ENCODE assay signal across 27 mouse cellular contexts in genomic region chr12:86149087-86149486, GRCm38 (mm10).
DNase-seq lines count a peak whose midpoint lies in the region; ATAC-seq and TF ChIP-seq lines count a peak whose summit lies in the region.
"Had no signal": no experiment of that assay in that cellular context is flagged by ENCODE, and none has a peak within 500 bp of the region (broad histone marks: within the 10 kb centered on the region; RNA-seq: fewer than 3 reads in every experiment).

No protein-coding gene starts in this region.

- H3K4me1 ChIP-seq in intestine, postnatal 0 days (replicated peaks; ENCODE audit: control insufficient read depth, insufficient read depth, low read length) = no peaks in the 10 kb centered on the region
- H3K4me1 ChIP-seq in intestine, embryonic 16.5 days (ENCODE audit: control insufficient read depth, insufficient read depth, low read length) = no peaks in the 10 kb centered on the region
- no peaks in the 10 kb centered on the region for H3K4me1 ChIP-seq in liver, postnatal 0 days (ENCODE audit: insufficient read depth)
- peaks cover 10% of the 10 kb centered on the region; the same call in 1 of the 2 replicates for H3K4me1 ChIP-seq in liver, embryonic 12.5 days

- no peaks in the 10 kb centered on the region for H3K9me3 ChIP-seq in intestine, postnatal 0 days (ENCODE audit: control insufficient read depth)
- no peaks in the 10 kb centered on the region for H3K9me3 ChIP-seq in intestine, embryonic 16.5 days (ENCODE audit: control insufficient read depth, low read length)
- H3K9me3 ChIP-seq in liver, postnatal 0 days (ENCODE audit: low read length) = no peaks in the 10 kb centered on the region
- no peaks in the 10 kb centered on the region for H3K9me3 ChIP-seq in liver, embryonic 12.5 days (replicated peaks)
- H3K9me3 ChIP-seq: embryonic facial prominence, embryonic 13.5 days; embryonic facial prominence, embryonic 15.5 days; forebrain, embryonic 13.5 days; forebrain, embryonic 15.5 days; G1E had no signal

- TF ChIP-seq EP300 in liver, postnatal 0 days (IDR thresholded peaks at IDR 0.05; ENCODE audit: low read depth) = no peak

- no peak overlapping the region for H3K27ac ChIP-seq in intestine, postnatal 0 days (ENCODE audit: low read depth, low read length)
- no peak overlapping the region for H3K27ac ChIP-seq in intestine, embryonic 16.5 days (ENCODE audit: low read length)
- no peak overlapping the region for H3K27ac ChIP-seq in liver, postnatal 0 days (ENCODE audit: low read depth)
- H3K27ac ChIP-seq in liver, embryonic 12.5 days = no peak overlapping the region
- H3K27ac ChIP-seq: embryonic facial prominence, embryonic 13.5 days; embryonic facial prominence, embryonic 15.5 days; forebrain, embryonic 13.5 days; forebrain, embryonic 15.5 days had no signal

- H3K27me3 ChIP-seq in intestine, postnatal 0 days (replicated peaks; ENCODE audit: control insufficient read depth, insufficient read depth, low read length) = no peaks in the 10 kb centered on the region
- no peaks in the 10 kb centered on the region for H3K27me3 ChIP-seq in intestine, embryonic 16.5 days (replicated peaks; ENCODE audit: control insufficient read depth, insufficient read depth, low read length)
- no peaks in the 10 kb centered on the region for H3K27me3 ChIP-seq in liver, postnatal 0 days (ENCODE audit: insufficient read depth, low read length)
- no peaks in the 10 kb centered on the region for H3K27me3 ChIP-seq in liver, embryonic 12.5 days (replicated peaks)
- H3K27me3 ChIP-seq: CH12.LX; embryonic facial prominence, embryonic 13.5 days; embryonic facial prominence, embryonic 15.5 days; forebrain, embryonic 13.5 days; forebrain, embryonic 15.5 days; Patski had no signal

- TF ChIP-seq CTCF in intestine, postnatal 0 days (IDR thresholded peaks at IDR 0.05; ENCODE audit: low read depth) = no peak
- TF ChIP-seq CTCF in liver, postnatal 0 days (IDR thresholded peaks at IDR 0.05; ENCODE audit: low read depth) = no peak

- 72% methylated on average over 6 of the region's 6 CpGs for WGBS in intestine, postnatal 0 days
- WGBS in intestine, embryonic 16.5 days = 77% methylated on average over 6 of the region's 6 CpGs
- 59% methylated on average over 6 of the region's 6 CpGs for WGBS in liver, postnatal 0 days (ENCODE audit: insufficient replicate concordance)
- WGBS in liver, embryonic 12.5 days (ENCODE audit: insufficient replicate concordance) = 66% methylated on average over 6 of the region's 6 CpGs

- no peak overlapping the region for H3K9ac ChIP-seq in intestine, postnatal 0 days (ENCODE audit: low read depth, low read length)
- H3K9ac ChIP-seq in intestine, embryonic 16.5 days (ENCODE audit: low read depth, low read length) = no peak overlapping the region
- no peak overlapping the region for H3K9ac ChIP-seq in liver, postnatal 0 days (replicated peaks)
- no peak overlapping the region for H3K9ac ChIP-seq in liver, embryonic 12.5 days
- H3K9ac ChIP-seq: embryonic facial prominence, embryonic 13.5 days; embryonic facial prominence, embryonic 15.5 days; forebrain, embryonic 13.5 days; forebrain, embryonic 15.5 days; forebrain, postnatal 0 days had no signal

- H3K36me3 ChIP-seq in intestine, postnatal 0 days (ENCODE audit: control insufficient read depth, insufficient read depth) = peaks cover 4% of the 10 kb centered on the region; the same call in 1 of the 2 replicates
- H3K36me3 ChIP-seq in intestine, embryonic 16.5 days (ENCODE audit: control insufficient read depth, insufficient read depth, low read length) = no peaks in the 10 kb centered on the region
- no peaks in the 10 kb centered on the region for H3K36me3 ChIP-seq in liver, postnatal 0 days (replicated peaks; ENCODE audit: insufficient read depth, low read length)
- H3K36me3 ChIP-seq in liver, embryonic 12.5 days = no peaks in the 10 kb centered on the region
- H3K36me3 ChIP-seq: embryonic facial prominence, embryonic 15.5 days; forebrain, embryonic 15.5 days; G1E had no signal

- ATAC-seq in intestine, postnatal 0 days = peak; percentile 49
- ATAC-seq in intestine, embryonic 16.5 days = no peak
- peak; percentile 90 for ATAC-seq in liver, postnatal 0 days
- ATAC-seq in liver, embryonic 12.5 days = no peak
- ATAC-seq: activated CD4-positive, CD25-positive, alpha-beta regulatory T cell, adult 4 months; CD4-positive, CD25-positive, alpha-beta regulatory T cell, adult 4 months; forebrain, embryonic 13.5 days; forebrain, embryonic 15.5 days; forebrain, postnatal 0 days; Patski had no signal

- H3K4me3 ChIP-seq in intestine, postnatal 0 days (ENCODE audit: low read depth, low read length) = no peak overlapping the region
- H3K4me3 ChIP-seq in intestine, embryonic 16.5 days (ENCODE audit: low read length) = no peak overlapping the region
- H3K4me3 ChIP-seq in liver, postnatal 0 days (ENCODE audit: low read depth, low read length) = no peak overlapping the region
- H3K4me3 ChIP-seq in liver, embryonic 12.5 days = no peak overlapping the region
- H3K4me3 ChIP-seq: embryonic facial prominence, embryonic 13.5 days; embryonic facial prominence, embryonic 15.5 days; erythroblast, embryonic 14.5 days; forebrain, embryonic 13.5 days; forebrain, embryonic 15.5 days had no signal

- no peak for DNase-seq in liver, postnatal 0 days
- peak; percentile 85 for DNase-seq in fat pad, adult 2 months (ENCODE audit: extremely low read depth, low read depth, low spot score)
- no peak for DNase-seq in natural killer cell, adult 2 months (ENCODE audit: low spot score in 2 of 2)
- DNase-seq in spleen, adult 12 weeks (ENCODE audit: low spot score) = no peak
- DNase-seq: adrenal gland, adult 8-10 months; adrenal gland, postnatal 14 days; B cell, adult 2 months; cerebellum, adult 11 months; cerebellum, adult 18-20 months; cerebellum, adult 8-10 months; cerebellum, adult 9-11 months; cerebellum, postnatal 36 days; embryo, embryonic 11 days; forebrain, postnatal 0 days had no signal

- no peak overlapping the region for H3K4me2 ChIP-seq in intestine, postnatal 0 days (replicated peaks; ENCODE audit: low read depth)
- H3K4me2 ChIP-seq in intestine, embryonic 16.5 days (ENCODE audit: low read depth, low read length) = no peak overlapping the region
- no peak overlapping the region for H3K4me2 ChIP-seq in liver, postnatal 0 days (ENCODE audit: low read depth, low read length)
- H3K4me2 ChIP-seq in liver, embryonic 12.5 days = no peak overlapping the region
- H3K4me2 ChIP-seq: embryonic facial prominence, embryonic 13.5 days; embryonic facial prominence, embryonic 15.5 days; forebrain, embryonic 13.5 days; forebrain, embryonic 15.5 days had no signal

Comparison
In these comparisons a context has a peak if more than half of its experiments do, and no peak if none do; other contexts are left out.
1. ATAC-seq: peak in intestine, postnatal 0 days (single experiment) and liver, postnatal 0 days (single experiment); none in intestine, embryonic 16.5 days (single experiment) and liver, embryonic 12.5 days (single experiment).